Mouse (Mus musculus) c-Kit-positive CD71-negative TER-119-negative erythroid progenitor cells, embryonic 14.5 days (primary cell): ENCODE results near the gene Mettl7a1.
"Not testable (repeated sequence)": the region's sequence is repeated elsewhere in the genome, so short reads cannot be mapped to it uniquely, and the experiment has no call there.

ENCODE experiments used
- DNase-seq: peaks from one replicate; pipeline ENCODE4 v3.0.0-alpha.2; 2013; ENCODE audit warnings: low read depth

Mettl7a1 gene

DNA sequence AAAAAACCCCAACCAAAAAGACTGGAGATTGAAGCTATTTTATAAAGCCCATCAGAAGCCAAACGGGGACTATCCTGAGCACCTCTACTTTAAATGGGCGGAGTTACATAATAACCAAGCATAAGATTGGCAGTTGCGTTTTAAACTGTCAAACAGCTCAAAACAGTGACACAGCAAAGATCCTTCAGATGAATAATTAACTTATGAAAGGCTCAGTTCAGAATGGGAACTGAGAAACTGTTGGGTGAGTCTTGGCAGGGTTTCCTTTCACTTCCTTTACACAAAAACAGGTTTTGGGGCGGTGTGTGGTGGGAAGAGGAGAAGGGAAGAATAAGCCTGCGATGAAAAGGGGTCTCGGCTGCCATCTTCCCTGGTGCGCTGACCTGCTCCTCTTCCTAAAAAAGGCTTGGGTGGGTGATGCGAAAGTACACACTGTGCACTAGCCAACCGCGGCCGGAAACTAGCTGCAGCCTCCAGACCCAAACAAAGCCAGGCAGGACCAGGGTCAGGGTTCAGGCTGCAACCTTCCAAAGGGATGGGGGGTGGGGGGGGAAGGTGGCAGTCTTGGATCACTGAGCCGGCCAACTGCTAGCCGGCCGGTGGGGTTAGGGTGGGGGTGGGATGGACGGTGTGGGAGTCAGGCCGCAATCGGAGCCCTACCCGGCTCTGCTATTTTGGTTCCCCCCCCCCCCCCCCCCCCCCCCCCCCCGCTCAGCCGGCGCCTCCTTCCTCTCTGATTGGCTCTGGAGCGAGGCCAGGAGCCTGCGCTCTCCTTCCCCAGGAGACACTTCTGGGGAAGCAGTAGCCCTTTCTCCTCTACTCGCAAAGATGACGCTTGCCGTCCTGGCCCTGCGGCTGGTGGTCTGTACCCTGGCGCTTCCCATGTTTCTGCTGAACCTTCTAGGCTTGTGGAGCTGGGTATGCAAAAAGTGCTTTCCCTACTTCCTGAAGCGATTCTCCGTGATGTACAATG is at the start of gene Mettl7a1:
Mettl7a1 (plus strand) TSS at position 122 of the 973 bp plus-strand sequence.
- peak; percentile 60 for DNase-seq

- no peak for DNase-seq
Observed at GRCm38 (mm10) chr15:100256386-100256785, 47.6 kb upstream of the Mettl7a1 start.

DNA sequence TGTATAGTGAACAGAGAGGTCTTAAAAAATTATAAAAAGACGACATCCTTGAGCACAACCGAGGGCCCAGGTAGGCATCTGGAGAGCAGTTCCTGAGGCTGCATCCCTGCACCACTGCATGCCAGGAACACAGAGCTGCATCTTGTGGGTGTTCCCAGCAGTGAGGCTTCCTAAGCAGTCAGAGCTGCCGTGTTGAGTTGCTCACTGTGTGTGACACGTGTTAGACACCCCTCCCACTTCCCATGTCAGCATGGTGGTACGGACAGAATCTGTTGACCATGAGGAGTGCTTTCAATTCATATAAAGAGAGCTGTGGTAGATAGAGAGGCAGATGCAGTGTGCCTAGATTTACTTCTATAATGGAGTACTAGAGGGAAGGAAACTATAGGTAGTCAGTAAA is 46.6 kb upstream of the Mettl7a1 start:
- DNase-seq: no peak

DNA sequence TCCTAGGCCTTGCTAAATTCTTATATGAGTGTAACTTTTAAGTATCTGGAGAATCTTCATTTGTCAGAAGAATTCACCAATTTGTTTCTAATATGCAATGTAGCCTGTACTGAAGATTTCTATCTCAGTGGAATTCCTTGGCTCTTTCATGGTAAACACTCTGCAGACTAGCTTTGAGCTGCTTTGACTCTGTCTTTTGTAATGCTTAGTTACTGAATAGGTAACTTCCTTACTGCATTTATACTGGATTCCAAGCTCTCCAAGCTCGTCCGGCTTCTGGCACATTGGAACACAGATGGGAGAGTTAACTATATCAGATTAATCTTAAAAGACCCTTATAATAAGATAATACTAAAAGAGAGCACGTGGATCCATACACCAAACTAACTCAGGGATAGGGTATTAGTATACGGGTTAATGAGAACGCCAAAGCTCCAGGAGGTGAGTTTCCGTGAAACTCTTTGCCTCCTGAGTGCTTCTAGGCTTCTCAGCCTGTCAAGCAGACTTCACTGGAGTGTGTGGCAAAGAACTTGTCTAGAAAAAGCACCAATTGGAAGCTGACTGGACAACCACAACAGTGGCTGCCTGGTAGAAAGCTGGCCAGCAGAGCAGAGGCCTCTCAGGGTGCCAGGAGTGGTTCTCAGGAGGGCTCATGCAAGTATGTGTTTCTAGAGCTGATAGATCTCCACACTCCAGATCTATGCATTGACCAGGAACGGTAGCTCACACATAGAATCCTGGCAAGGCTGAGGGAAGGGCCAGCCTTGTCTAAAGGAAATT is 45.1 kb upstream of the Mettl7a1 start:
- DNase-seq: no peak

GRCm38 (mm10) chr15:100260351-100260750 is 43.6 kb upstream of the Mettl7a1 start:
- not testable (repeated sequence) for DNase-seq

DNA sequence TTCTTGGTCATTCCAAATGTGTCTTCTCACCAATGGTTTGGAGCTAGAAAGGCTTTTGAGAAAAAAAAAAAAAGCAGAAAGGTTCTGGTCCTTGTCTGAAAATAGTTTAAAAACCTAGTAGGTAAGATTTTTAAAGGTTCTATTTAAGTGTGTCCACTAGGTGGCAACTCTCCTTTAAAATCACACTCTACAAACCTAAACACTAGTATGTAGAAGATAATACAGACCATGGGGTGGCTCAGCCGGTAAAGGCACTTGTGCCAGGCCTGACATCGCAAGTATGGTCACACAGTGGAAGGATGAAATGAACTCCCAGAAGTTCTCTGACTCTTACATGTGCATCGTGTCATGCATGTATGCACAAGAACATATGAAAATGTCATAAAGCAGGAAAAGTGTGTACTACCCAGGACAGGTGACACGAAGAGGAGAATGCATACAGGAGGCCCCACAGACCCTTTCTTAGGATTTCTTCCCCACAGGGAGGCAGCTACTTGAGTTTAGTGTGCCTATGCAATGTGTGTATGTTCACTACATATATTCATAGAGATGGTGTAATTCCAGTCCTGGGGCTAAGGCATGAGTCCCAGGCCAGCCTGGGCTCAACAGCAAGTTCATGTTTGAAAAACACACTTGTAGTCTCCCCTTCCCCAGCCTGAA is 40.6 kb upstream of the Mettl7a1 start:
- DNase-seq: peak; percentile 12

- no peak for DNase-seq
Observed at GRCm38 (mm10) chr15:100265586-100266325, 38.2 kb upstream of the Mettl7a1 start.

DNA sequence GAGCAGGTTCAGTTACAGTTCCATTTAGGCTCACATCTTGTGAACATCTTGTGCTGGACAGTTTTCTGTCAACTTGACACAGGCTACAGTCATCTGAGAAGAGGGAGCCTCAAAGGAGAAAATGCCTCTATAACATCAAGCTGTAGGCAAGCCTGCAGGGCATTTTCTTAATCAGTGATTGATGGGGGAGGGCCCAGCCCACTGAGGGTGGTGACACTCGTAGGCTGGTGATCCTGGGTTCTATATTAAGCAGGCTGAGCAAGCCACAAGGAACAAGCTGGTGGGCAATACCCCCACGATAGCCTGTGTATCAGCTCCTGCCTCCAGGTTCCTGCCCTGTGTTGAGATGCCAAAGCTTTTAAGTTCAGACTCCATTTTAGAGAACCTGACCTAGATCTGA is 35.0 kb upstream of the Mettl7a1 start:
- no peak for DNase-seq

DNA sequence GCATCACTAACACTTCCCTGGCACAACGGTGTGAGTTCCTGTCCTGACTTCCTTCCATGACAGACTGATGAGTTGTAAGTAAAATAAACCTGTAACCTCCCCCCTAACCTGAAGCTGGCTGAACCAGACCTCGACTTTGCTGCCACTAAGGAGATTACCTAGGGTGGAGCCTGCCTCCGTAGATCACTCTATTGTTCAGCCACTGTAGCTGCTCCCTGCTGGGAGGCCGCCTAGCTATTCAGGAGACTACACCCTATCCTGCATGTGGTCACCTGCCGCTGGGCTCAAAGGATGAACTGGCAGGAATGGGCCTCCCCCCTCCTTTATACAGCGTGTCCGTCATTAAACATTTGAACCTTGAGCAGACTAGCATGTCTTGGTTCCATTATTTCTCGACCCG is 34.2 kb upstream of the Mettl7a1 start:
- DNase-seq: no peak

DNA sequence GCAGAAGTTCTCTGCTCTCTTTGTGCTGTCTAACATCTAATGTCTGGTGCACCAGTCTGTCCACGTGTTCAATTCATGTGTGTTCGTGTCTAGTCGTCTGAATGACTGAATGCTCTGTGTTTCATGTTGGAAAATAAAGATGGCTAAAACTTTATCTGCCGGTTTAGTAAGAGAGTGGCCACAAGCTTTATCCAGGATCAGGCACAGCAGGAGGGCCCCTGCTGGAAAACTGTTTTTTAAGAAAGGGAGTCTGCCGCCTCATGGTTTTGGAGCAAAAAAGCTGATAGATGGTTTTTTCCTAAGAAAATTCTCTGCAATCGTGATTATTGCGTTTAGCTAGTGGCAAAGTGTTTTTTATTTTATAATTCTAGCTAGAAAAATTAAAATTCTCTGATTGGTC is 33.3 kb upstream of the Mettl7a1 start:
- DNase-seq: not testable (repeated sequence)

DNA sequence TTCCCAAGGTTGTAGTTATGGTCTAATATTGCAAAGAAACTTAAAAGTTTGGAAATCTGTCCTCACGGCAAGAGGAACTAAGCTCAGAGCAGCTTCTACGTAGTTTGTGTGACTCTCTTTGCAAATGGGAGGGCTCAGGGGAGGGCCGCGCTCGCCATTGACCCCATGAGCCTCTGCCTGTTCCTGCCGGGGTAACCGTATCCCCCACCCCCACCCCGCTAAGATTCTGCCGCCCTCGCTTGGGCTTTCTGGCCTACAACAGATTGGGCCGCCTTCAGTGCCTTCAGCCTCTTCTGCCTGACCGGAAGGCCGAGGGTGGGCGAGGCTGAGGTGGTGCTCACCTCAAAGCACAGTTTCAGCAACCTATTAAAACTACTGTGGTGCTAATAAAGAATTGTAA is 32.5 kb upstream of the Mettl7a1 start:
- no peak for DNase-seq

DNA sequence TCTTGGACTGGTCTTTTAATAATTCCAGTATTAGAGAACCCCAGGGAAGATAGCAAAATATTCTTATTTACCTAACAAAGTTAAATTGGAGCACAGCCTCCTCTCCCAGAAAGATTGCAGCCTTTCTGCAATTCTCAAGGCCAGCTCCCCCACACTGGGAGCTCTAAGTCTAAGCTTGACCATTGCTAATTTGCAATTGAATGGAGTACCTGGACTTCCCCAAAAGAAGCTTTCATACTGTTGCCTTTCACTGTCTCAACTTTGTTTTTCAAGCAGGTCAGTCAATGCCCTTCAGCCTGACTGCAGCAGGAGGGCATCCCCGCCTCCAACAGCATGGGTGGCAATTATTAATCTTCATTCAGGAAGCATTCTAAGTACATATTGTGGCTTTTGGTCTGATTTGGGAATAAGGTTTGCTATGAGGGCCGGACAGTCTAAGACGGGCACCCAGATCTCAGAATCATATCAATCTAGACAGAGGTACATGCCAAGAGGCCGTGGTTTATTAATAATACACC is 30.1 kb upstream of the Mettl7a1 start:
- DNase-seq: not testable (repeated sequence)

- no peak for DNase-seq
Observed at GRCm38 (mm10) chr15:100274790-100275559, 29.0 kb upstream of the Mettl7a1 start.

GRCm38 (mm10) chr15:100276403-100276802 is 27.5 kb upstream of the Mettl7a1 start:
- no peak for DNase-seq

DNA sequence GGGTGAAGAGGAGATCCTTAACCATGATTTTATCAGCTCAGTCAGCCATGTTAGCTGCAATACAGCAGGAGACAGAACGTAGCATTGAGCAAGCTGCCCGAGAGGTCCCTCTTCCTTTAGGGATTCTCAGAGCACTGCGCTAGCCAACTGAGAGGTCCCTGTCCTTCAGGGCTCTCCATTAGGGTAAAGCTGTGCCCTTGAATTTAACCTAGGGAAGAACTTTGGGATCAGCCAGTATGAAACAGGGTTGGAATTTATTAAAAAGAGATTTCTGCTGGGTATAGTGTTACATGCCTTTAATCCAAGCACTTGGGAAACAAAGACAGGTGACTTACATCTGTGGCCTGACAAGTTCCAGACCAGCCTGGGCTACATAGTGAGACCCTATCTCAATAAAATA is 26.4 kb upstream of the Mettl7a1 start:
- no peak for DNase-seq

GRCm38 (mm10) chr15:100280626-100281025 is 23.3 kb upstream of the Mettl7a1 start, which contains the start of gene Tmprss12:
Gene Tmprss12 (plus strand): TSS chr15:100280837.
- no peak for DNase-seq

DNA sequence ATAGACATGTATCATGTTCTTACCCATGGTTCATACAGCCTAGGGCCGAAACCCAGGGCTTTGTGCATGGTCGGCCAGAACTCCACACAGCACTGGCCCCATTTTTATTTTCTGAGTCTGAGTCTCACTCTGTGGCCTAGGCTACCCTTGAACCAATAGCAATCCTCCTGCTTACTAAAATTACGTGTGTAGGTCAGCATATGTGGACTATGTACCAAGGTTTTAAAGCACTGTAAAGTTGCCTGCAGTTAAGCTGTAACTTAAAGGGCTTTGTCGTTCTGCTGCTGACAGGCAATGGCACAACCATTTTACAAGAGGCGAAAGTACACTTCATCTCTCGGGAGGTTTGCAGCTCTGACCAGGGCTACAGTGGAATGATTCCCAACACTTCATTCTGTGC is 15.0 kb upstream of the Mettl7a1 start:
- no peak for DNase-seq

GRCm38 (mm10) chr15:100290858-100291257 is 13.1 kb upstream of the Mettl7a1 start:
- no peak for DNase-seq

DNA sequence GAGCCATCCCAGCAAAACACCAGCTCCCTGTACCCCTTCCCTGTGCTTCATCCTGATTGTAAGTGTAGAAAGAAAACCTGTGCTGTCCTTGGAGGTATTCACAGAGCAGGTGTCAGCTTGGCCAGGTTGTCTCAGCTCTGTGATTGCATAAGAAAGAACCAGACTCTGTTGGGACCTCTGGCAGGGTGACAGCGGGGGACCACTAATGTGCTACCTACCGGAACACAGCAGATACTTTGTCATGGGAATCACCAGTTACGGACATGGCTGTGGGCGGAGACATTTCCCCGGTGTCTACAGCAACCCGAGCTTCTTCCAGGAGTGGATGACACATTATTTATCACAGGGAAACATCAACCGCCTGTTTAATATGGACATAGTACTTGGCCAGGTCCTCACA is 11.6 kb upstream of the Mettl7a1 start:
- DNase-seq: no peak

DNA sequence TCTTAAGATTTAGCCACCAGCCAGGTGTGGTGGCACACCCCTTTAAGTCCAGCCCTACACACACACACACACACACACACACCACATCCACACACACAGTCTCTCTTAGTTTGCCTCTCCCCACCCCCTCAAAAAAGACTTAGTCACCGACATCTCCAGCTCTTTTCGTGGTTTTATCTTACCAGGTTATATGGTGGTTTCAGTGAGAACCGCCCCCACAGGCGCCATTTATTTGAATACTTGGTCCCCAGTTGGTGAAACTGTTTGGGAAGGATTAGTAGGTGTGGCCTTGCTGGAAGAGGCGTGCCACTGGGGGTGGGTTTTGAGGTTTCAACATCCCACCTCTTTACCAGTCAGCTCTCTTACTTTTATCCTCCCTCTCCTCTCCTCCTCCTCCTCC is 6.1 kb upstream of the Mettl7a1 start:
- DNase-seq: no peak

- DNase-seq: no peak
Observed at GRCm38 (mm10) chr15:100300499-100300898, 3.4 kb upstream of the Mettl7a1 start.
